Mouse (Mus musculus): Measurements from ENCODE around the gene Hist2h3b.
"Not testable (repeated sequence)": the region's sequence is repeated elsewhere in the genome, so short reads cannot be mapped to it uniquely, and the experiment has no call there.

The Hist2h3b gene

DNA sequence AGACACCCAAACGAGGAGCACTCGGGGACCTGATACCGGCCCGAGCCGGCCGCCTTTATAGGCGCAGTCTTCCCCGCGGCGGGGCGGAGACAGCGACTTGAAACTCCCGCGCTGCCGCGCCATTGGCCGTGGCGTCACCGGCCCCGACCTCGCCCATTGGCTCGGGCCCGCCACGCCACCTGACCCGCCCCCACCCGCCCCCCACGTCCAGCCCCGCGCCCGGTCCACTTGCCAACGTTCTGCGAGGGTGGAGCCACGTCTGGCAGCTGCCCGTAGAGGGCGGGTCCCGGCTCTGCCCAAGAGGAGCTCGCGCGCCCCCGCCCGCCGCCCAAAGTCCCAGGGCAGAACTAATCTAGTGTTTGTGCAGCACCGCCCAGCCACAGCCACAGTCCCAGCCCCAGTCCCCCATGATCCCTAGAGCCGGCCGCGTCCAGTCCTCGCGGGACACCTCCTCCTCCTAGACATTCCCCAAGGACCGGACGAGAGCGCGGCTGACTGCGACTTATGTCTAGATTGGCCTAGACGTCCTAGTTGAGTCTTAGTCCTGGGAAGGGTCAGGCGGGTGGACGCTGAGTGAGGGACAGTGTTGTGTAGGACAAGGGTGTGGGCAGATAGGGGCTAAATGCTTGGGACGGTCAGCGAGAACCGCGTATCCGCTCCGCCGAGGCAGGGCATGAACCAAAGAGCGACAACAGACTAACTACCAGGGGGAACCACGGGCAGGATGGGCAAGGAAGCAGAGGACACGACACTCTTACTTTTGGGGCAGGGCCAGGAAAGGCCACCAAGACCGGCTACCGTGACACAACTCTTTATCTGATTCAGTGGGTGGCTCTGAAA, 29.3 kb upstream of the Hist2h3b start, which contains the start of gene Hist2h3c2:
TSS of gene Hist2h3c2 (minus strand) at position 174 of the 840 bp plus-strand sequence.
- not testable (repeated sequence) for DNase-seq (ENCODE audit: low spot score)

DNA sequence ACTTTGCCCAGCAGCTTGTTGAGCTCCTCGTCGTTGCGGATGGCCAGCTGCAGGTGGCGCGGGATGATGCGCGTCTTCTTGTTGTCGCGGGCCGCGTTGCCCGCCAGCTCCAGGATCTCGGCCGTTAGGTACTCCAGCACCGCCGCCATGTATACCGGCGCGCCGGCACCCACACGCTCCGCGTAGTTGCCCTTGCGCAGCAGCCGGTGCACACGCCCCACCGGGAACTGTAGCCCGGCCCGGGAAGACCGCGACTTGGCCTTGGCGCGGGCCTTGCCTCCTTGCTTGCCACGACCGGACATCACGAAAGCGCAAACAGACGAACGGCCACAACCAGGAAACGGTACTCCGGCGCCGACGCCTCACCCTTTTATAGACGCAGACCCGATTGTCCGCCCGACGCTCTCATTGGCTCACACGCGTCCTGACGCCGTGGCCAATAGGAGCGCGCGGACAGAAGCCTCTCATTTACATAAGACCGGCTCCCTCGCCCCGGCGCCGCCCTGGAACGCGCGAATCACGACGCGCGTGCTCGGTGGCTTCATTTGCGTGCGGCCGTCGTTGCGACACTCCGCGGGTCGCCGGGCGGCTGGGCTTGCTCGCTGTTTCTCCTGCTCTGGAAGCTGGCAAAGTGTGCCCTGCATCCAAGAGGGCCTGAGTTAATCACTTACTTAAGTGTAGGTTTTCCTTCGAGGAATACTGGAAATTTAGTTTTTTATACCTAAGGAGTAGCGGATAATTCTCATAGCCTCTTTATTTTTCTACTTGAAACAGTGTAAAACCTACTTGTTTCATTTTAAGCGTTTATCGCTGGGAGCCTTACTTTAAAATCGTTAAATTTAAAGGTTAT, 28.3 kb upstream of the Hist2h3b start, which contains the start of gene Hist2h2aa2:
TSS of gene Hist2h2aa2 (minus strand) at position 328 of the 850 bp plus-strand sequence.
- peak; percentile 97 for DNase-seq (ENCODE audit: low spot score)

GRCm38 (mm10) chr3:96240799-96241197, 27.7 kb upstream of the Hist2h3b start:
- no peak for DNase-seq (ENCODE audit: low spot score)

DNA sequence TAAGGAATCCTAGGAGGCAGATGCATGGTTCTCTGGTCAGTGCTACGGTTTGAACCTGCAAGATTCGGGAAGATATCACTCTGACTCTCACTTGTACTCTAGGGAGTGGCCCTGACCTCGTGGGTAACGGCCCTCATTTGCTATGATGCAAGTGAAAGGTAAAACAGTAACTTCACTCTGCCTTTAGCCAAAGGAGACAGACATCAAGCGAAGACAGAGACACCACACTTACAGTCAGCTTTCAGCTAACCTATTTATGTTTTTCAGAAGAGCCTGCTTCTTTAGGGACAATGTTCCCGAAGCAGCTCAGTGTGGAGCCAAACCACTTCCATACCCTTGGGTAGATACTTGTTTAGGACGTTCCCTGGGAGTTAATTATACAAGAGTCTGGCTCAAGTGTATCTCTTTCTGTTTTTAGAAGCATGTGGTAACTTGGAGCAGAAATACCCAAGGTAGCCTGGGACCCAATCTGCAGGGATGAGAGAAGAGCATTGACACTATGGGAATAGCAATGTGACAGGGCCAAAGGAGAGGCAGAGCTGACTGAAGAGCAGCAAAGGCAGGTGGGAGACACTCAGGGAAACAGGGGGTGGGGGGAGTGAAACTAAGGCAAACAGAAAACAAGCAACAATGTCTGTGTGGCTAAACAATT, 24.4 kb upstream of the Hist2h3b start:
- no peak for DNase-seq (ENCODE audit: low spot score)

- peak; percentile 88 for DNase-seq (ENCODE audit: low spot score)
Measured at GRCm38 (mm10) chr3:96245003-96245886, 23.2 kb upstream of the Hist2h3b start, which contains the start of gene Hist2h2aa1. Hist2h2aa1 (plus strand) TSS chr3:96245497.

- DNase-seq (ENCODE audit: low spot score): not testable (repeated sequence)
Measured at GRCm38 (mm10) chr3:96246018-96246417, 22.4 kb upstream of the Hist2h3b start.

DNA sequence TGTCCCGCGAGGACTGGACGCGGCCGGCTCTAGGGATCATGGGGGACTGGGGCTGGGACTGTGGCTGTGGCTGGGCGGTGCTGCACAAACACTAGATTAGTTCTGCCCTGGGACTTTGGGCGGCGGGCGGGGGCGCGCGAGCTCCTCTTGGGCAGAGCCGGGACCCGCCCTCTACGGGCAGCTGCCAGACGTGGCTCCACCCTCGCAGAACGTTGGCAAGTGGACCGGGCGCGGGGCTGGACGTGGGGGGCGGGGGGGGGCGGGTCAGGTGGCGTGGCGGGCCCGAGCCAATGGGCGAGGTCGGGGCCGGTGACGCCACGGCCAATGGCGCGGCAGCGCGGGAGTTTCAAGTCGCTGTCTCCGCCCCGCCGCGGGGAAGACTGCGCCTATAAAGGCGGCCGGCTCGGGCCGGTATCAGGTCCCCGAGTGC, 22.0 kb upstream of the Hist2h3b start, which contains the start of gene Hist2h3c1:
TSS of gene Hist2h3c1 (plus strand) at position 259 of the 430 bp plus-strand sequence.
- not testable (repeated sequence) for DNase-seq (ENCODE audit: low spot score)

GRCm38 (mm10) chr3:96247356-96248140, 20.9 kb upstream of the Hist2h3b start:
- no peak for DNase-seq (ENCODE audit: low spot score)

DNA sequence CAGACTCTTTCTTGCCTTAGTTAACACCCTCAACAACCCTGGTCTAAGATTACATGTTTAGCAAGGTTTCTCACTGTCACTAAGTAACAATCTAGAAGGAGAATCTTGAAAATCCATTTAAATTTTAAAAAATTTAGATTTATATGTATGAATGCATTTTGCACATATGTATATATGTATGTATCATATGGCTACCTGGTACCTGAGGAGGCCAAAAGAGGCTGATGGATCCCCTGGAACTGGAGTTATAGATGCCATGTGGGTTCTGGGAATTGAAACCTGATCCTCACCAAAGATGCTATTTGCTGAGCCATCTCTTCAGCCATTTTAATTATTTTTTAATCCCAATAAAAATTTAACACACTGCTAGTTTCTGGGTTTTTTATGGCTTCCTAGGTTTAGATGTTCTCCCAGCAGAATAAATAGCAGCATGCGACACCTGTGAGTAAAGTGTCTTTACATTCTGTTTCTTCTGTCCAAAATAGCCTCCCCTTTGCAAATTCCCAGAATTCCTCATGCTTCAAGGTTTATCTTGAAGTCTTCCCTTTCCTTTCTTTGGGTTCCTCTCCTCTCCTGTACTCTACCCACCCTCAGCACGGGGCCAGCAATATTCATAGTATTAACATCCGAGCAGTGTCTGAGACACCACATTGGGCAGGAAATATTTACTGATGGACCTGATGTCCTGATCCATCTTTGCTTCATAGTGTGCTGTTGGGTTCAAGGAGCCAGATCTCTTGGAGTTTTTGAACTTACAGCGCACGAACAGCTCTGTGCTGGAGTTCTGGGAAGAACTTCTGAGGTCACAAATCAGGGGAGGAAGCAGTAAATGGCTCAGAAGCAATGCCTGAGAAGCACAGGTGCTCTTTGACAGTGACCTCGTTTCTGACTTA, 20.1 kb upstream of the Hist2h3b start:
- no peak for DNase-seq (ENCODE audit: low spot score)

GRCm38 (mm10) chr3:96249034-96249345, 19.5 kb upstream of the Hist2h3b start:
- DNase-seq (ENCODE audit: low spot score): no peak

GRCm38 (mm10) chr3:96250890-96251289, 17.6 kb upstream of the Hist2h3b start:
- DNase-seq (ENCODE audit: low spot score): no peak

DNA sequence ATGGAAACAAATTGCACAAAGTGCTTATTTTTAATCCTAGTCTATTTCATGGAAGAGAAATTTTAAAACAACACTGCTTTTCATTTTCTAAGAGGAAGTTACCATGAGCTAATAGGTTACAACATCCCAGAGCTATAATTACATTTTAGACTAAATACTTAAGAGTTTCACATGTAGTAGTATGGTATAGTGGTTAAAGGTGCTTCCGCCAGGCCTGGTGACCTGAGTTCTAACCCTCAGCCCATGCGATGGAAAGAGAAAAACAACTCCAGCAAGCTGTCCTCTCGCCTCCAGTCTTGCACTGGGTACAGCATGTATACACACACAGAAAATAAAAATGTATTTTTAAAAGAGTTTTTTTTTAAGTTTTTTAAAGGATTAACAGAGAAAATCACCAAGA, 16.7 kb upstream of the Hist2h3b start:
- no peak for DNase-seq (ENCODE audit: low spot score)

DNA sequence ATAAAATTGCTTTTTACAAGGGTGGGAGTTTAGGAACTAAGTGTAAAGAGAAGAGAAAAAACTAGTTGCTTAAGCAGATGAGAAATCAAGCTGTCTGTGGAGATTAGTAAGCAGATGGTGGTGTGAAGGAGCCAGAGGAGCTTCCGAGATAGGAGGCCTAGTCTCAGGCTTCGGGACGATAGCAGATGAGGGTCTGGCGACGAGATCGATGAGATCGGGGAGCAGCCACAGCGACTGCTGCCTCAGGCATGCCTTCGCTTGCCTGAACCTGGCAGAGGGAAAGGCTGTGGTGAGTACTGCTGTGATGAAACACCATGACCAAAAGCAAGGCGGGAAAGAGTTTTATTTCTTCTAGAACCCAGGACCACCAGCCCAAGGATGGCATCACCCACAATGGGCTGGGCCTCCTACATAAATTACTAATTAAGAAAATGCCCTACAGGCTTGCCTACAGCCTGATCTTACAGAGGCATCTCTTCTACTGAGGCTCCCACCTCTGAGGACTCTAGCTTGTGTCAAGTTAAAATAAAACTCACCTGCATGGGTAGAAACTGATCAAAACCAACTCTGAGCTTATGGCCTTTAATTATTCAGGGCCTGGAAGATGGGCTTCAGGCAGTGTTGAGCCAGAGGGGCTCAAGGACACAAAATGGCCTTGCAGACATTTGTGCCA, 13.6 kb upstream of the Hist2h3b start:
- no peak for DNase-seq (ENCODE audit: low spot score)

DNA sequence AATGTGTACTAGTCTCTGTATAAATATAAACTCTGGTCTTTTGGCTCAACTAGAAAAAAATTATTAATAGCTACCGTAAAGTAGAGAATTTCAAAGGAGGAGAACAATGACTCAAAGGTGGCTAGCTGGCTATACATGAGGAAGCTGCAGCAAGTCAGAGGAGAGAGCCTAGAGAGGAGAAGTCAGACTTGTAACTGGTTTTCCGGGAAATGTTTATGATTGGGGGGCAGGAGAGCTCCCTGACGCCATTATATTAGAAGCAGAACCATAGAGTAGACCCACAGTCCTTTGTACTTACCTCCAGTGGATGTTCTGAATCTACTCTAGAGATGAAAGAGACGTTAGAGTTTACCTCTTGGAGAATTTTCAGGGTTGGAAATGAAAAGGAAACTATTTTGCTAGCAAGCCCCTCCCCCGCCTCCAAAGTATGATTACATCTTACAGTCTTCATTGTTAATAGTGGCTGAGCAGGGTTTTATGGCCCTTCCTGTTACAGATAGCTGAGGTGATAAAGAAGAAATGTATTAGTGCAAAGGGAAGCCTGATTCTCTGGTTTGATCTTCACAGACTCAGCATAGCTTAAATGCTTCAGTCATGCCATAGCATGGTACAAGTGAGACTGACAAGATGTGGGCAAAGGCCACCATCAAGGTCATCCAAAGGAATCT, 12.4 kb upstream of the Hist2h3b start:
- no peak for DNase-seq (ENCODE audit: low spot score)

GRCm38 (mm10) chr3:96257190-96257589, 11.3 kb upstream of the Hist2h3b start:
- DNase-seq (ENCODE audit: low spot score): peak; percentile 44

DNA sequence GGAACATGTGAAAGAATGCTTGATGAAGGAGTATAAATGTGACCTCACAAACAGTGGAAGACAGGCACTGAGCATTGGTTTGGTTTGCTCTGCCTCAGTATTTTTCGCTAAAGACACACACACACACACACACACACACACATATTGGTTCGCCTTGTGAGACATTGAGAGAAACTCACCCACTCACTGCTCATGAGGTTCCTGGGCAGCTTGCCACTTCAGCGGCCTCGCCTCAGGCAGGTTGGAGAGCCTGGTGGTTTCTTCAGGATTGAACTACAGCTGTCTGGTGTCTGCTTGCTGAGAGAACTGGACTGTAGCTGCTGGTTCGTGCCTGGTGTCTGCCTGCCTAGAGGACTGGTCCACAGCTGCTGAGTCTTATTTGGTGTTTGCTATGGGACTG, 8.2 kb upstream of the Hist2h3b start:
- DNase-seq (ENCODE audit: low spot score): no peak

- DNase-seq (ENCODE audit: low spot score): no peak
Measured at GRCm38 (mm10) chr3:96261623-96262022, 6.8 kb upstream of the Hist2h3b start.

- DNase-seq (ENCODE audit: low spot score): peak; percentile 94
Measured at GRCm38 (mm10) chr3:96262216-96262875, 6.1 kb upstream of the Hist2h3b start.
